Mouse (Mus musculus) cerebellum, adult (tissue): ENCODE results near the gene Fam84b.
"Not testable (repeated sequence)": the region's sequence is repeated elsewhere in the genome, so short reads cannot be mapped to it uniquely, and the experiment has no call there.

Experiments
- ATAC-seq: cut with Nextera tagmentation; 2 replicates; pipeline ENCODE4 v1.9.2; 2017; ENCODE audit warnings: mild to moderate bottlenecking, moderate library complexity, mixed read lengths; ENCODE audit not compliant: insufficient number of reproducible peaks, low FRiP score, low TSS enrichment

Gene Fam84b

DNA sequence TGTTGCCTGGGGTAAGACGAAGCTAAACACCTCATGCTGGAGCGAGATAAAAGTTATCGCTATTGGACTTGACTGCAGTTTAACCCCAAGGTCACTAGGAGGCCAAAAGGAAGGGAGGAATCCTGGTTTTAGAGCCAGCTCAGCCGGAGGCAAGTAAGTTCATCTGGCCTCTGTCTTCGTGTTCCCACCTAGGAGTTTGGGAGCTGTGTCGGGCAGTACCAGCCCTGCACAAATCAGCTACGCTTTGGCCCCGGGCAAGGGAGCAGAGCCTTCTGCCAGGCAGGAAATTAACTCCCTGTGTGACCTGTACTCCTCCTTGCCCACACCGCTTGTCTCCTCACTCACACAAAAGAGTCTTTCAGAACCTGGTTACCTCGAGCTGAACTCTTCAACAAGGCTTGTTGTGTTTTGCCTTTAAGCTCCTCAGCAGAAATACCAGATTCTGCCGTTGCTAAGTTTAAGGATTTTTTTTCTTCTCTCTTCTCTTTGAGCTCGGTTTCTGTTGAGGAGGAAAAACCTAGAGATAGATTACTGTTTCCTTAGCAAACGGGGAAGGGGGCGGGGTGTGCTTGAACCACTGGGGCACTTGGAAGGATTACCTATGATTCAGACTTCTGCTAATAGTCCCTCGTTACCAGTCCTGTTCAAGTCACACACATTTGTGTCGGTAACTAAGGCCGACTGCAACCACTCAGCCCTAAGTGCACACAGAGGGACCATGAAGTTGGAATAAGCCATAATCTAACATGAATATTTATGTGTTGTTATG, at the start of gene Fam84b:
Gene Fam84b, minus strand, starts transcription at position 548 of the 769 bp plus-strand sequence.
- ATAC-seq, result 0 out of 2 replicates have a peak, but pooled peaks have one; percentile 34

- no peak for ATAC-seq
Measured at GRCm38 (mm10) chr15:60898187-60898965, 44.8 kb upstream of the Fam84b start.

DNA sequence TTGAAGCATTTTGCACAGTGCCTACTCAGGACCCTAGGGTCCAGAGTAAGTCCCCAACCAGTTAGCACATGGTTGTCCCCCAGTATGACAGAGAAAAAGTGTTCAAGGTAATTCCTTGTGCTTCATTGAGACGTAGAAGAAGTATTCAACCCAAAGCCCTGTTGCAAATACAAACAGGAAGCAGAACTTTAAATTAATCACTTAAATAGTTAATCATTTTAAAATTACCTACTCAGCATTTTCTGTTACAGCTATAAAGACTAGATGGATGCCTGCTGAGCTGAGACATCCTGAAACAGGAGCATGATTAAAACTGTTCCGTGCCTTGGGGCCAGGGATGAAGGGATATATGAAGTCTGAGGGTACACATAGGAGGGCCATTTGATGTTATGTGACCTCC, 42.5 kb upstream of the Fam84b start:
- ATAC-seq, result no peak

DNA sequence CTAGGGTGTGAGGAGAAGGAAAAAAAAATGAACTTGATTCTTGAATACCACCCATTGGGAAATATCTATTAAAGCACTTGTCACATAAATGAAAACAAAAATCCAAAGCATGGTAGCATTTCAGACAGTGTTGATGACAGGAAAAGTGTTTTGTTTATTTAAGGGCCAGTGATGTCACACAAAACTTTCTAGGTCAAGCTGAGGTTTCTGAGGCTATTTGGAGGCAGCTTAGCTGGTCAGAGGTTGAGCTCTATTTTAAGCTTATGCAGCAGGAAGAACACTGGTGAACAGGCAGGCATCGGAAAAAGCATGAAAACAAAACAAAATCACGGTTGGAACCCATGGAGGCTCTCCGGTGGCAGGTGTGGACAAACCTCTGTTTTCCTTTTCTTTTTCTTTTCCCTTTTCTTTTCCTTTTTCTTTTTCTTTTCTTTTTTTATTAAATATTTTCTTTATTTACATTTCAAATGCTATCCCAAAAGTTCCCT, 39.4 kb upstream of the Fam84b start:
- no peak for ATAC-seq

- no peak for ATAC-seq
Measured at GRCm38 (mm10) chr15:60888724-60889123, 35.1 kb upstream of the Fam84b start.

- no peak for ATAC-seq
Measured at GRCm38 (mm10) chr15:60875721-60876120, 22.1 kb upstream of the Fam84b start.

- ATAC-seq, result no peak
Measured at GRCm38 (mm10) chr15:60862417-60862816, 8.8 kb upstream of the Fam84b start.

DNA sequence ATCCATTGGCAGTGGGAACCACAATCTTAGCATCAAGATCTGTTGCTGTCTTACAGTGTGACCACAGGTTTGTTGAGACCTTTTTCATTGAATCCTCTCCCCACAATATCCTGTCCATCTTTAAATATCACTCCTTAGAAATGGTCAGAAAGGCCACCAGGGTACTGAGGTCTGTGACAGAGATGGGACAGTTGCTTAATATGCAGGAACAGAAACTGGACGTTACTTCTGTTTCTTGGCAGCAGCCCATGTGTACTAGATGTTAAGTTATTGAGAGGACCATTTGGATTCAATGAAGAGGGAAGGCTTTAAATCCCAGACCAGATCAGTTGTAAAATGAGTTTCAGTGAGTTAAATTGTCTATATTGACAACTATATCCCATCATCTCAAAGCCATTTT, 1.5 kb upstream of the Fam84b start:
- ATAC-seq, result no peak

- no peak for ATAC-seq
Measured at GRCm38 (mm10) chr15:60854151-60854550, 573 bp upstream of the Fam84b start.

GRCm38 (mm10) chr15:60848630-60849029, 4.9 kb downstream of the Fam84b start:
- ATAC-seq, result no peak

- ATAC-seq, result no peak
Measured at GRCm38 (mm10) chr15:60846291-60846690, 7.3 kb downstream of the Fam84b start.

DNA sequence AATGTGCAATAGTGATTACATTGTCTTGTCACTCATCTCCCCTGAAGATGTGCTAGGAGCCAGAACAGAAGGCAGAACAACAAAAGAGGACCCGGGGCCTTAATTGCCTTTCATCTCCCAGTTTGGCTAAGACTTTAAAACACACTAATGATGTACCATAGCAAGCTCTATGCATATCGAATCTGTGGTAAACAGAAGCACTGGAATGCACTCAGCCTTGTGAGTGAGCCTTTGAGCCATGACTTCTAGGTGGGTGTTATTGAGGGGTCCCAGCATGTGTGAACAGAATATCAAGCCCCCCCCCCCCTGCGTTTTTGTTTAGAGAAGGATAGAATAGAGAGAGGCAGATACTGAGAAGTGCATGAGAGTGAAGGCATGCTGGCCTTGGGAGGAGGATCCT, 7.7 kb downstream of the Fam84b start:
- no peak for ATAC-seq

GRCm38 (mm10) chr15:60841785-60842184, 11.8 kb downstream of the Fam84b start:
- ATAC-seq, result no peak

GRCm38 (mm10) chr15:60841312-60841711, 12.3 kb downstream of the Fam84b start:
- ATAC-seq, result not testable (repeated sequence)

GRCm38 (mm10) chr15:60840296-60840670, 13.3 kb downstream of the Fam84b start:
- ATAC-seq, result no peak

- no peak for ATAC-seq
Measured at GRCm38 (mm10) chr15:60839539-60840295, 13.9 kb downstream of the Fam84b start.

- ATAC-seq, result no peak
Measured at GRCm38 (mm10) chr15:60838135-60838534, 15.4 kb downstream of the Fam84b start.

- ATAC-seq, result no peak
Measured at GRCm38 (mm10) chr15:60837719-60838118, 15.9 kb downstream of the Fam84b start.

GRCm38 (mm10) chr15:60836321-60836720, 17.3 kb downstream of the Fam84b start:
- no peak for ATAC-seq

DNA sequence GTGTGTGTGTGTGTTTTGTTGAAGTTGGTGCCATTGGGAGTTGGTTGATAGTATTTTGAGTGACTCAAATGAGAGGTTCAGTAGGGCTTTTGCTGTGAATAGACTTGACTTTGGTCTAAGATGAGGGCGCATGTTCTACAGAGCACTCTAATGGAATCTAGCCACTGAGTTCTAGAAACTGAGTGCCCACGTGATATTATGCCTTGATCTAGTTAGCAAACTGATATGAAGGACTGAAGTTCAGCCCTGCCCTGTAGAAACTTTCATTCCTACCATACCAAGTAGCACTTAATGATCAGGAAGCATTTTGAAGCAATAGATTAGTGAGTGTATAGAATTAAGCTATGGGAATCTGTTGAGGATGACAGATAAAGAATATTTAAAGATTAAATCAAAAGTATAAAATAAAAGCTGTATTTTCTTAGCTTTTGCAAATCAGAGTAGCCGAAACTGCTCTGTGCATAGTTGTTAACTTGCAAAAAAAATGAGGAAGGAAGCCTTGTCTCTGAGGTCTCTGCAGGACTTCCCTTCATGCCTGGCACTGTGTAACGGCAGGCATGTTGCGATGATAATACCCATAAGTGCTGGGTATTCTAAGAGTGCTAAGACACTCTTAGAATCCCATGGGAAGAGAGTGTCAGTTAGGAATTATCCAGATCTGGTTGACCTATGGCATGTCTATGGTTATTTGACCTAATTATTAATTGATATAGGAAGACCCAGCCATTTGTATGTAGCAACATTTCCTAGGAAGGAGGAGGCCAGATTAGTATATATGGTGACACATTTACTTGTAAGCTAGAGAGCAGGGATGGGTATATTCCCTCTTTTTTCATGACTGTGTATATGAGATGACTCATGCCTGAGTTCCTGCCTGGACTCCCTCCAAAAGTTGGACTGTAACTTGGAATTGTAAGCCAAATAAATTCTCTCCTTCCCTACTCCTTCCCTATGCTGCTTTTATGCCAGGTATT, 18.7 kb downstream of the Fam84b start:
- no peak for ATAC-seq
